Comparison of ENCODE assay signal across 18 mouse cellular contexts in genomic region chr13:91801726-91802125, GRCm38 (mm10).
"Had no signal": no experiment of that assay in that cellular context is flagged by ENCODE, and none has a peak within 500 bp of the region (broad histone marks: within the 10 kb centered on the region; RNA-seq: fewer than 3 reads in every experiment).

No protein-coding gene starts in this region.

- H3K4me3 ChIP-seq: layer of hippocampus, adult 2 months; limb, embryonic 10.5 days; limb, embryonic 13.5 days; liver, embryonic 12.5 days; liver, embryonic 15.5 days; lung, embryonic 15.5 days had no signal

- H3K9me3 ChIP-seq: limb, embryonic 10.5 days; limb, embryonic 13.5 days; liver, embryonic 12.5 days; liver, embryonic 15.5 days; lung, embryonic 15.5 days had no signal

- DNase-seq: kidney, postnatal 25 days; layer of hippocampus, adult 9-11 months; liver; lung, adult 18-20 months; lung, postnatal 10 days; lung, postnatal 36 days; midbrain, embryonic 14.5 days; right cerebral cortex, postnatal 14 days; right cerebral cortex, postnatal 4 days; thymus, postnatal 25 days had no signal

- H3K27ac ChIP-seq: kidney, postnatal 0 days; layer of hippocampus, adult 2 months; limb, embryonic 10.5 days; limb, embryonic 13.5 days; liver, embryonic 12.5 days; liver, embryonic 15.5 days; lung, embryonic 15.5 days had no signal

- H3K4me2 ChIP-seq: limb, embryonic 13.5 days; liver, embryonic 12.5 days; liver, embryonic 15.5 days; lung, embryonic 15.5 days; midbrain, embryonic 11.5 days had no signal

- ATAC-seq: liver, embryonic 12.5 days had no signal

- H3K9ac ChIP-seq: limb, embryonic 13.5 days; liver, embryonic 12.5 days; liver, embryonic 15.5 days; lung, embryonic 15.5 days had no signal

- H3K27me3 ChIP-seq: limb, embryonic 13.5 days; liver, embryonic 12.5 days; liver, embryonic 15.5 days; lung, embryonic 15.5 days had no signal
